Mouse (Mus musculus): ENCODE measurements around the gene Pard3. TPM values are rescaled to one million over a fixed set of nuclear protein-coding genes. Genes with fewer than 3 reads are reported as not detected.

The Pard3 gene
- polyA plus RNA-seq, 1 experiment from 2014 or later: 21.0 TPM

DNA sequence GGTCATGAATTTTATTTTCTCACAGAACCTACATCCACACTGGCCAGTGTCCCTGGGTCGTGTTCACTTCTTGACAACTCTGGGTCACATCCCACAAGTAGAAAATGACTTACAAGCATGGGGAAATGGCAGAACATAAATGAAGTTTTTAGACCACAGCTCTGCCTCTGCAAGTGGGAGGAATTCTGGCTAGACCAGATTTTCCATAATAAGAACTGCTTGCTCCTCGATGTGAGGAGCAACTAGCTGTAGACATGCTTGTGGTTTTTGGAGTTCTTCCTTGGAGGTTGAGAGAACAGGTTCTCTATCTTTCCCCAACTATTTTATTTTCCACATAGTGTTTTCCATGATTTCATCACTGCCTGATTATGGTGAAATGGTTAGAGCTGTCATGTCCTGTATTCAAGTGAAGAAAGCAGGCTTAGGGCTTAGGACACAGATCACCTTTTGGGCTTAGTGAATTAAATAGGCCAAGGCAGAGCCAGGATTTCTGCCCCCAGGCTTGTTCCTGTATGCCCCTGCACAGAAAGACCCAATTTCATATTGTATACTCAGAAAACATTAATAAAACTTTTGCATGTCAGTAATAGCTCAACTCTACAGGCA is 284.3 kb downstream of the Pard3 start:
- no peak for ATAC-seq (ENCODE audit: insufficient read depth, low FRiP score)
- Histone ChIP-seq H3K27ac (ENCODE audit: low read length) (no peak overlapping the region), H3K9me3 (replicated peaks; ENCODE audit: control insufficient read depth, low read length) (no peaks in the 10 kb centered on the region), H3K4me2 (ENCODE audit: low read depth, low read length) (no peak overlapping the region), H3K9ac (ENCODE audit: low read length) (no peak overlapping the region), H3K4me1 (ENCODE audit: control insufficient read depth, insufficient read depth, low read length) (no peaks in the 10 kb centered on the region), H3K4me3 (replicated peaks; ENCODE audit: low read length) (no peak overlapping the region), H3K27me3 (ENCODE audit: control insufficient read depth, insufficient read depth, low read length) (no peaks in the 10 kb centered on the region), H3K36me3 (ENCODE audit: control insufficient read depth, insufficient read depth, low read length) (no peaks in the 10 kb centered on the region)
- 81% methylated on average over 2 of the region's 2 CpGs for WGBS

DNA sequence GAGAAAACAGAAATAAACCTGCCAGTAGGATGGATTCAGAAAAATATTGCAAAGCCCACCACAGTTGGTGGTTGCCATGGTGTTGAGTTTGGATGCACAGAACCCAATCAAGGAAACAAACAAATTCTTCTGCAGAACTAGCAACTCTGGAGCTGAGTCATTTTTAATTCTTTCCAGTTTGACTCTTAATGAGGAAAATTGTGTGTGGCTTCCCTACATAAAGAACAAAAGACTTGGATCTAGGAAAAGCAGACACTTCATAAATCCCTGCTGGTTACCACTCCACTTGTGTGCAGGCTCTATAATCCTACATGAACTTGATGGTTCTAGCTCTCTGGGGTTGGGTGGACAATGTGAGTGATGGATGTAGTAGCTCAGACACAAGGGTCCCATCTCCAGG is 298.1 kb downstream of the Pard3 start:
- Histone ChIP-seq H3K9ac (ENCODE audit: low read length) (no peak overlapping the region), H3K9me3 (replicated peaks; ENCODE audit: control insufficient read depth, low read length) (no peaks in the 10 kb centered on the region), H3K4me1 (ENCODE audit: control insufficient read depth, insufficient read depth, low read length) (0 out of 2 replicates have a peak, but pooled peaks cover 7% of the 10 kb centered on the region), H3K27ac (ENCODE audit: low read length) (no peak overlapping the region), H3K4me2 (ENCODE audit: low read depth, low read length) (no peak overlapping the region), H3K4me3 (replicated peaks; ENCODE audit: low read length) (no peak overlapping the region), H3K27me3 (ENCODE audit: control insufficient read depth, insufficient read depth, low read length) (no peaks in the 10 kb centered on the region), H3K36me3 (ENCODE audit: control insufficient read depth, insufficient read depth, low read length) (no peaks in the 10 kb centered on the region)
- ATAC-seq (ENCODE audit: insufficient read depth, low FRiP score): no peak

GRCm38 (mm10) chr8:127368347-127368746 is 304.7 kb downstream of the Pard3 start:
- ATAC-seq (ENCODE audit: insufficient read depth, low FRiP score): no peak; the same call in 1 of the 2 replicates
- H3K4me3 ChIP-seq (replicated peaks; ENCODE audit: low read length): no peak overlapping the region
- H3K4me2 ChIP-seq (ENCODE audit: low read depth, low read length): no peak overlapping the region
- no peaks in the 10 kb centered on the region for H3K9me3 ChIP-seq (replicated peaks; ENCODE audit: control insufficient read depth, low read length)
- 56% methylated on average over 3 of the region's 3 CpGs for WGBS
- no peak overlapping the region for H3K27ac ChIP-seq (ENCODE audit: low read length)
- H3K36me3 ChIP-seq (ENCODE audit: control insufficient read depth, insufficient read depth, low read length): peaks cover 9% of the 10 kb centered on the region
- 0 out of 2 replicates have a peak, but pooled peaks cover 7% of the 10 kb centered on the region for H3K4me1 ChIP-seq (ENCODE audit: control insufficient read depth, insufficient read depth, low read length)
- no peaks in the 10 kb centered on the region for H3K27me3 ChIP-seq (ENCODE audit: control insufficient read depth, insufficient read depth, low read length)
- H3K9ac ChIP-seq (ENCODE audit: low read length): no peak overlapping the region

GRCm38 (mm10) chr8:127371326-127371949 is 307.7 kb downstream of the Pard3 start:
- Histone ChIP-seq H3K36me3 (ENCODE audit: control insufficient read depth, insufficient read depth, low read length) (peaks cover 9% of the 10 kb centered on the region), H3K27me3 (ENCODE audit: control insufficient read depth, insufficient read depth, low read length) (no peaks in the 10 kb centered on the region), H3K4me3 (replicated peaks; ENCODE audit: low read length) (no peak overlapping the region), H3K9me3 (replicated peaks; ENCODE audit: control insufficient read depth, low read length) (no peaks in the 10 kb centered on the region), H3K9ac (ENCODE audit: low read length) (no peak overlapping the region), H3K27ac (ENCODE audit: low read length) (no peak overlapping the region), H3K4me1 (ENCODE audit: control insufficient read depth, insufficient read depth, low read length) (0 out of 2 replicates have a peak, but pooled peaks cover 1% of the 10 kb centered on the region), H3K4me2 (ENCODE audit: low read depth, low read length) (no peak overlapping the region)
- WGBS: 91% methylated on average over 16 of the region's 16 CpGs
- no peak for ATAC-seq (ENCODE audit: insufficient read depth, low FRiP score)

DNA sequence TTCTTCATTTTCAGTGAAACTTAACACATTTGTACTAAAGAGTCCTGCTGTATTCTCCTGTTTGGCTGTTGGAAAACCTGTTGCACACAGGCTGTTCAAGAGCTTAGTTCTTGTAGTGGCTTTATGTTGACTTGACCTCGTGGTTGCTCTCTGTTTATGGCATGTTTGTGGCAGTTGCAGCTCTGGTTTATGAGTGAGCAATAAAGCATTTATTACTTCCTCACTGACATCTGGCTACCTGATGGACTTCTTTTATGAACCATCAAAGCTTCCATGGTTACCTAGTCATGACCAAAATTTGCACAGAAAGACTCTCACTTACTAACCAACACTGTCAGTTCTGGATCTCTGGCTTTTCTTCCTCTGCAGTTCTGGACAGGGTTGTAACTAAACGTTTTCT is 314.1 kb downstream of the Pard3 start:
- H3K4me3 ChIP-seq (replicated peaks; ENCODE audit: low read length): no peak overlapping the region
- no peak for ATAC-seq (ENCODE audit: insufficient read depth, low FRiP score)
- H3K4me1 ChIP-seq (ENCODE audit: control insufficient read depth, insufficient read depth, low read length): no peaks in the 10 kb centered on the region
- H3K36me3 ChIP-seq (ENCODE audit: control insufficient read depth, insufficient read depth, low read length): no peaks in the 10 kb centered on the region; the same call in 1 of the 2 replicates
- H3K27ac ChIP-seq (ENCODE audit: low read length): no peak overlapping the region
- H3K9ac ChIP-seq (ENCODE audit: low read length): no peak overlapping the region
- no peaks in the 10 kb centered on the region for H3K9me3 ChIP-seq (replicated peaks; ENCODE audit: control insufficient read depth, low read length)
- no peaks in the 10 kb centered on the region for H3K27me3 ChIP-seq (ENCODE audit: control insufficient read depth, insufficient read depth, low read length)
- WGBS: 57% methylated on average over 2 of the region's 2 CpGs
- no peak overlapping the region for H3K4me2 ChIP-seq (ENCODE audit: low read depth, low read length)

- ATAC-seq (ENCODE audit: insufficient read depth, low FRiP score): no peak
- H3K27me3 ChIP-seq (ENCODE audit: control insufficient read depth, insufficient read depth, low read length): no peaks in the 10 kb centered on the region
- H3K27ac ChIP-seq (ENCODE audit: low read length): no peak overlapping the region
- H3K9me3 ChIP-seq (replicated peaks; ENCODE audit: control insufficient read depth, low read length): no peaks in the 10 kb centered on the region
- H3K36me3 ChIP-seq (ENCODE audit: control insufficient read depth, insufficient read depth, low read length): peaks cover 8% of the 10 kb centered on the region
- no peak overlapping the region for H3K4me2 ChIP-seq (ENCODE audit: low read depth, low read length)
- no peak overlapping the region for H3K9ac ChIP-seq (ENCODE audit: low read length)
- no peaks in the 10 kb centered on the region for H3K4me1 ChIP-seq (ENCODE audit: control insufficient read depth, insufficient read depth, low read length)
- 79% methylated on average over 11 of the region's 11 CpGs for WGBS
- H3K4me3 ChIP-seq (replicated peaks; ENCODE audit: low read length): no peak overlapping the region
These were observed 315.5 kb downstream of the Pard3 start for GRCm38 (mm10) chr8:127378994-127379858.

DNA sequence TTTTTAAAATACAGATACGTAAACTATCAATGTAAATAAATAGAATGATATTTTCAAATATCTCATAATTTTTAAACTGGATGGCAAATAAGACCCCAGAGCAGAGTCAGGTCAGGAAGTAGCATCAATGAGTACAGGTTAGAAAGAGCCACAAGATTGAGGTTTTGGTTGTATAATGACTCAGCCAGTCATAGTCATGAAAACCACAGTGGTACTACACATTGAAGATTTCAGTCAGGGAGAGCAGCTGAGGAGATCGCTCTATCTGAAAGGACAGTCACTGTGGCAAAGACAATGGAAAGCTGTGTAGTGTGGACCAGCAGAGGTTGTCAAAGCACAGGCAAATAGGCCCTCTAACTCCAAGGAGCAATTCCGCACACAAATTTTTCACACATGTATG is 317.6 kb downstream of the Pard3 start:
- no peak overlapping the region for H3K4me3 ChIP-seq (replicated peaks; ENCODE audit: low read length)
- ATAC-seq (ENCODE audit: insufficient read depth, low FRiP score): no peak
- H3K27me3 ChIP-seq (ENCODE audit: control insufficient read depth, insufficient read depth, low read length): no peaks in the 10 kb centered on the region
- no peak overlapping the region for H3K27ac ChIP-seq (ENCODE audit: low read length)
- WGBS: 96% methylated on average over 3 of the region's 3 CpGs
- H3K4me2 ChIP-seq (ENCODE audit: low read depth, low read length): no peak overlapping the region
- no peak overlapping the region for H3K9ac ChIP-seq (ENCODE audit: low read length)
- H3K9me3 ChIP-seq (replicated peaks; ENCODE audit: control insufficient read depth, low read length): no peaks in the 10 kb centered on the region
- H3K4me1 ChIP-seq (ENCODE audit: control insufficient read depth, insufficient read depth, low read length): no peaks in the 10 kb centered on the region
- peaks cover 8% of the 10 kb centered on the region for H3K36me3 ChIP-seq (ENCODE audit: control insufficient read depth, insufficient read depth, low read length)

DNA sequence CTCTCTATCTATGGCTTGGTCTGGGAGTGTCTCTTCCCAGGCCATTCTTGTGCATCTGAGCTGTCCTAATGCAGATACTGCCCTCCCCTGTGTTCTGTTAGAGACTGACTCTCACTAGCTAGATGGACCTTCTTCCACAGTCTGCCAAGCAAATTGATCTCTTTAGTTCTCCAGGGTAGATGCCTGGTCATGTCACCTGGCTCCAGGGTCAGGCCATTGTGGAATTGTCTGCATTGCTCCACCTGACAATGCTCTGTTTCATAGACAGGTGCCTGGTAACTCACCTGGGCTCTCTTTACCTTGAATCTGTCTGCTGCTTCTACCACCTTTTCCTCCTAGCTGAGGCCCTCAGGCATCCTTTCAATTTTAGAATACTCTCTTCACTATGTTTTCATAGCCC is 329.0 kb downstream of the Pard3 start:
- no peak overlapping the region for H3K4me3 ChIP-seq (replicated peaks; ENCODE audit: low read length)
- H3K4me1 ChIP-seq (ENCODE audit: control insufficient read depth, insufficient read depth, low read length): no peaks in the 10 kb centered on the region
- no peak overlapping the region for H3K27ac ChIP-seq (ENCODE audit: low read length)
- ATAC-seq (ENCODE audit: insufficient read depth, low FRiP score): no peak
- H3K36me3 ChIP-seq (ENCODE audit: control insufficient read depth, insufficient read depth, low read length): peaks cover 14% of the 10 kb centered on the region
- H3K27me3 ChIP-seq (ENCODE audit: control insufficient read depth, insufficient read depth, low read length): no peaks in the 10 kb centered on the region
- H3K9me3 ChIP-seq (replicated peaks; ENCODE audit: control insufficient read depth, low read length): peaks cover 8% of the 10 kb centered on the region; the same call in 1 of the 2 replicates
- no peak overlapping the region for H3K9ac ChIP-seq (ENCODE audit: low read length)
- no peak overlapping the region for H3K4me2 ChIP-seq (ENCODE audit: low read depth, low read length)

GRCm38 (mm10) chr8:127395488-127395887 is 331.8 kb downstream of the Pard3 start:
- H3K9me3 ChIP-seq (replicated peaks; ENCODE audit: control insufficient read depth, low read length): no peaks in the 10 kb centered on the region
- ATAC-seq (ENCODE audit: insufficient read depth, low FRiP score): no peak
- 86% methylated on average over 4 of the region's 4 CpGs for WGBS
- no peak overlapping the region for H3K9ac ChIP-seq (ENCODE audit: low read length)
- no peak overlapping the region for H3K27ac ChIP-seq (ENCODE audit: low read length)
- no peaks in the 10 kb centered on the region for H3K27me3 ChIP-seq (ENCODE audit: control insufficient read depth, insufficient read depth, low read length)
- H3K4me3 ChIP-seq (replicated peaks; ENCODE audit: low read length): no peak overlapping the region
- H3K4me2 ChIP-seq (ENCODE audit: low read depth, low read length): no peak overlapping the region
- H3K36me3 ChIP-seq (ENCODE audit: control insufficient read depth, insufficient read depth, low read length): peaks cover 9% of the 10 kb centered on the region
- H3K4me1 ChIP-seq (ENCODE audit: control insufficient read depth, insufficient read depth, low read length): no peaks in the 10 kb centered on the region
